Mouse (Mus musculus) thymus, adult 18-20 months (tissue): ENCODE data around the gene Colec11.

Source experiments
- DNase-seq, 2 experiments: peaks; one replicate each; pipeline ENCODE4 v3.0.0; 2022; ENCODE audit warnings: mixed read lengths in 2 of 2

The Colec11 gene

GRCm38 (mm10) chr12:28623195-28623594 lies at the start of gene Colec11:
Gene Colec11, minus strand, starts transcription at chr12:28623377.
- DNase-seq: no peak

- no peak for DNase-seq
Observed at GRCm38 (mm10) chr12:28667287-28667686, 44.1 kb upstream of the Colec11 start.

- DNase-seq: no peak
Observed at GRCm38 (mm10) chr12:28666734-28667133, 43.6 kb upstream of the Colec11 start.

- DNase-seq: no peak
Observed at GRCm38 (mm10) chr12:28662628-28663027, 39.5 kb upstream of the Colec11 start.

GRCm38 (mm10) chr12:28649141-28650110 lies 26.2 kb upstream of the Colec11 start, which contains the start of gene Rnaseh1:
Gene Rnaseh1, plus strand, starts transcription at chr12:28649602.
- DNase-seq: peak; percentile 75 to 76

- no peak for DNase-seq
Observed at GRCm38 (mm10) chr12:28638778-28639177, 15.6 kb upstream of the Colec11 start.

GRCm38 (mm10) chr12:28636543-28636942 lies 13.4 kb upstream of the Colec11 start:
- DNase-seq: no peak

GRCm38 (mm10) chr12:28635535-28636476 lies 12.6 kb upstream of the Colec11 start, which contains the start of gene Rps7:
Gene Rps7, minus strand, starts transcription at chr12:28635953.
- DNase-seq: peak; percentile 86 to 89

GRCm38 (mm10) chr12:28635058-28635534 lies 11.9 kb upstream of the Colec11 start:
- DNase-seq: no peak

GRCm38 (mm10) chr12:28628436-28628835 lies 5.3 kb upstream of the Colec11 start:
- DNase-seq: no peak

- no peak for DNase-seq
Observed at GRCm38 (mm10) chr12:28627092-28627491, 3.9 kb upstream of the Colec11 start.

GRCm38 (mm10) chr12:28625407-28625806 lies 2.2 kb upstream of the Colec11 start:
- no peak for DNase-seq

- DNase-seq: no peak
Observed at GRCm38 (mm10) chr12:28624251-28624650, 1.1 kb upstream of the Colec11 start.

- no peak for DNase-seq
Observed at GRCm38 (mm10) chr12:28622641-28623040, 536 bp downstream of the Colec11 start.

- no peak for DNase-seq
Observed at GRCm38 (mm10) chr12:28622167-28622532, 1.0 kb downstream of the Colec11 start.

GRCm38 (mm10) chr12:28621451-28622166 lies 1.6 kb downstream of the Colec11 start:
- DNase-seq: no peak

- DNase-seq: no peak
Observed at GRCm38 (mm10) chr12:28617297-28617696, 5.9 kb downstream of the Colec11 start.

- no peak for DNase-seq
Observed at GRCm38 (mm10) chr12:28614401-28614800, 8.8 kb downstream of the Colec11 start.

GRCm38 (mm10) chr12:28612391-28612790 lies 10.8 kb downstream of the Colec11 start:
- no peak for DNase-seq

GRCm38 (mm10) chr12:28607546-28608305 lies 15.5 kb downstream of the Colec11 start:
- DNase-seq: no peak

GRCm38 (mm10) chr12:28603494-28603893 lies 19.7 kb downstream of the Colec11 start:
- DNase-seq: no peak
